Mouse (Mus musculus) bone marrow, adult 2 months (tissue): ENCODE results near the gene Gm43191. TPM values are rescaled to one million over a fixed set of nuclear protein-coding genes. Genes with fewer than 3 reads are reported as not detected.
"Not testable (repeated sequence)": the region's sequence is repeated elsewhere in the genome, so short reads cannot be mapped to it uniquely, and the experiment has no call there.

Experiments used
- H3K27ac ChIP-seq: fragments of 200-500 bp; 2 replicates; pipeline ENCODE4 v1.5.1; 2012; ENCODE audit warnings: low read depth, mild to moderate bottlenecking, control low read depth, inconsistent platforms, low read length; ENCODE audit not compliant: control insufficient read depth, poor library complexity, insufficient read depth
- H3K4me1 ChIP-seq: fragments of 200-500 bp; 2 replicates; pipeline ENCODE4 v1.6.1; 2011; ENCODE audit warnings: low read length; ENCODE audit not compliant: control insufficient read depth, insufficient read depth
- H3K4me3 ChIP-seq: fragments of 200-500 bp; replicated peaks from 2 replicates; pipeline ENCODE3; 2011; ENCODE audit warnings: mild to moderate bottlenecking, low read depth, low read length, control low read depth; ENCODE audit not compliant: control insufficient read depth
- CTCF ChIP-seq: fragments of 200-500 bp; IDR thresholded peaks from 2 replicates; pipeline ENCODE4 v1.5.1; 2011; ENCODE audit warnings: low read length, control low read depth; ENCODE audit not compliant: control insufficient read depth, insufficient read depth
- POLR2A ChIP-seq: fragments of 200-500 bp; IDR thresholded peaks from 2 replicates; pipeline ENCODE4 v1.6.1; 2011; ENCODE audit warnings: low read depth, mild to moderate bottlenecking, control low read depth, low read length, borderline replicate concordance; ENCODE audit not compliant: control insufficient read depth
- WGBS: fragments of 180-500 bp; shearing (Covaris S2); methylation state at CpG from one replicate; pipeline ENCODE4 v1.1.7; 2018; 5-methylcytosine and 5-hydroxymethylcytosine counted together
- polyA plus RNA-seq: library from polyadenylated mRNA; stranded (reverse); fragments of >200 nt; gene quantifications from 2 replicates; pipeline ENCODE4 v1.2.4, GENCODE M21; 2011; ENCODE audit warnings: low replicate concordance; ENCODE audit not compliant: missing spikeins, insufficient read depth, insufficient read length

Gm43191 gene
- polyA plus RNA-seq, 1 experiment, result not detected

- TF ChIP-seq POLR2A (no peak), CTCF (no peak)
- 73% methylated on average over 8 of the region's 8 CpGs for WGBS
- Histone ChIP-seq H3K4me3 (no peak overlapping the region), H3K27ac (peak overlapping the region; percentile 29; the same call in 1 of the 2 replicates), H3K4me1 (no peaks in the 10 kb centered on the region; the same call in none of the 2 replicates)
Measured at GRCm38 (mm10) chr3:116694955-116695665, 14.1 kb upstream of the Gm43191 start.

- 67% methylated on average over 3 of the region's 3 CpGs for WGBS
- Histone ChIP-seq H3K27ac (no peak overlapping the region), H3K4me1 (no peaks in the 10 kb centered on the region; the same call in none of the 2 replicates), H3K4me3 (no peak overlapping the region)
- TF ChIP-seq CTCF (no peak), POLR2A (no peak)
Measured at GRCm38 (mm10) chr3:116694312-116694711, 13.3 kb upstream of the Gm43191 start.

- H3K4me3 ChIP-seq, H3K4me1 ChIP-seq, H3K27ac ChIP-seq: not testable (repeated sequence)
- 90% methylated on average over 9 of the region's 9 CpGs for WGBS
Measured at GRCm38 (mm10) chr3:116664281-116664680, 16.8 kb downstream of the Gm43191 start.

- TF ChIP-seq POLR2A (peak; percentile 97; the same call in 1 of the 2 replicates), CTCF (peak; percentile 3; the same call in 1 of the 2 replicates)
- H3K4me1 ChIP-seq, result peaks cover 3% of the 10 kb centered on the region
- H3K27ac ChIP-seq, result peak within 1 kb of the TSS; percentile 97
- WGBS, result under 1% methylated on average over 39 of the region's 39 CpGs
- peak within 1 kb of the TSS; percentile 74 for H3K4me3 ChIP-seq
Measured at GRCm38 (mm10) chr3:116662463-116662863, 18.6 kb downstream of the Gm43191 start, which contains the start of gene Mfsd14a. Gene Mfsd14a (minus strand): TSS chr3:116662677.

- WGBS, result under 1% methylated on average over 68 of the region's 68 CpGs
- no peak for TF ChIP-seq POLR2A
- no peak for TF ChIP-seq CTCF
- peaks cover 3% of the 10 kb centered on the region for H3K4me1 ChIP-seq
- peak overlapping the region; percentile 74 for H3K4me3 ChIP-seq
- H3K27ac ChIP-seq, result peak overlapping the region; percentile 97
Measured at GRCm38 (mm10) chr3:116661870-116662414, 19.1 kb downstream of the Gm43191 start.

- no peak for TF ChIP-seq CTCF
- no peak for TF ChIP-seq POLR2A
- H3K4me1 ChIP-seq, result peaks cover 4% of the 10 kb centered on the region
- WGBS, result 5% methylated on average over 16 of the region's 16 CpGs
Measured at GRCm38 (mm10) chr3:116661288-116661869, 19.7 kb downstream of the Gm43191 start.

GRCm38 (mm10) chr3:116659856-116660430, 21.1 kb downstream of the Gm43191 start:
- Histone ChIP-seq H3K27ac (no peak overlapping the region), H3K4me1 (peaks cover 4% of the 10 kb centered on the region), H3K4me3 (no peak overlapping the region)
- 86% methylated on average over 13 of the region's 13 CpGs for WGBS
- TF ChIP-seq POLR2A (no peak), CTCF (no peak)

More at GRCm38 (mm10) chr3:116661288-116661869, 19.7 kb downstream of the Gm43191 start:
- Histone ChIP-seq H3K27ac (peak overlapping the region; percentile 97), H3K4me3 (peak overlapping the region; percentile 74)

- TF ChIP-seq POLR2A (no peak), CTCF (no peak)
- Histone ChIP-seq H3K27ac (no peak overlapping the region), H3K4me3 (no peak overlapping the region), H3K4me1 (peaks cover 4% of the 10 kb centered on the region)
- 79% methylated on average over 15 of the region's 15 CpGs for WGBS
Measured at GRCm38 (mm10) chr3:116658928-116659565, 22.0 kb downstream of the Gm43191 start.
